Mouse (Mus musculus) T-helper 17 cell (primary cell): ENCODE results near the gene Vmn1r33.
"Not testable (repeated sequence)": the region's sequence is repeated elsewhere in the genome, so short reads cannot be mapped to it uniquely, and the experiment has no call there.

Experiments
- in situ Hi-C, 2 experiments: fragments of 300-600 bp; cut with MboI, MseI; formaldehyde crosslinking; loops; 1 replicate in 1 of 2; 2 replicates in 1 of 2; pipeline ENCODE4 v1.15.1; 2025; ENCODE audit warnings: high pct_unique_total_duplicates in 2 of 2

Gene Vmn1r33

DNA sequence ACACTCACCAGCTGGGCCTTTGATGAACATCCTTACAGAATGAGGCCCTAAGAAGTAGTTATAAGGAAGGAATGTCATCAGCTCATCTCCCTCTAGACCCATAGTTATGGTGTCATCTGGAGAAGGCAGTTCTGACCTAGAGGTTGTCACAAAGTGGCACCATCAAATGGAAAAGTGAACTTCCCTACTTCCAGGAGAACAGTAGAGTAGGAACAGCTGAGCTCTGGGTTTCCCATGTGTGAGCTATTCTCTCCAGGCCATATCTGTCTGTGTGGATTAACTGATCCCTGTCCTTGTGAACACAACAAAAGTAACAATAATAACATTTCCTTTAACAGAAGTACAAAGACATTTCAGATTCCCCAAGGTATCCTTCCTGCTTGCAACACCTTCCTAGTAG is at the start of gene Vmn1r33:
TSS of gene Vmn1r33 (minus strand) at position 101 of the 400 bp plus-strand sequence.
- in situ Hi-C loops = not testable (repeated sequence)

DNA sequence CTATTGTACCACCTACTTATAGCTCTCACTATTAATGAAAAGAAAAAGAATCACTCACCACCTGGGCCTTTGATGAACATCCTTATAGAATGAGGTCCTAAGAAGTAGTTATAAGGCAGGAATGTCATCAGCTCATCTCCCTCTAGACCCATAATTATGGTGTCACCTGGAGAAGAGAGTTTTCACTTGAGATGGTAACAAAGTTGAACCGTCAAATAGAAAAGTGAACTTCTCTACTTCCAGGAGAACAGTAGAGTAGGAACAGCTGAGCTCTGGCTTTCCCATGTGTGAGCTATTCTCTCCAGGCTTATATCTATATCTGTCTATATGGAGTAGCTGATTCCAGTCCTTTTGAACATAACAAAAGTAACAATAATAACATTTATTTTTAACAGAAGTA is 25.7 kb upstream of the Vmn1r33 start, which contains the start of gene Vmn1r34:
TSS of gene Vmn1r34 (minus strand) at position 101 of the 400 bp plus-strand sequence.
- in situ Hi-C loops = loop anchor here in 1 of 2 experiments (5.0 kb wide), 1 partner anchor 194 kb away; no protein-coding TSS in a partner anchor

GRCm38 (mm10) chr6:66595804-66596203 is 22.3 kb downstream of the Vmn1r33 start:
- in situ Hi-C loops = no loop called here
